Mouse (Mus musculus) lung, embryonic 15.5 days (tissue): ENCODE data around the gene Cfap97. TPM values are rescaled to one million over a fixed set of nuclear protein-coding genes. Genes with fewer than 3 reads are reported as not detected.

ENCODE experiments used
- ATAC-seq: fragments of 200-750 bp; cut with Nextera tagmentation; 2 replicates; pipeline ENCODE4 v1.8.0; 2017; ENCODE audit warnings: moderate number of reproducible peaks, borderline replicate concordance; ENCODE audit not compliant: low FRiP score, low TSS enrichment; ENCODE audit errors: extremely low read depth
- H3K27ac ChIP-seq: fragments of 300-500 bp; sonication (generic); 2 replicates; pipeline ENCODE4 v1.5.1; 2015; ENCODE audit warnings: moderate library complexity, mild to moderate bottlenecking, inconsistent platforms
- H3K27me3 ChIP-seq: fragments of 300-500 bp; sonication (generic); 2 replicates; pipeline ENCODE4 v1.6.1; 2015; ENCODE audit warnings: inconsistent platforms
- H3K36me3 ChIP-seq: fragments of 300-500 bp; sonication (generic); 2 replicates; pipeline ENCODE4 v1.6.1; 2015; ENCODE audit warnings: inconsistent platforms
- H3K4me1 ChIP-seq: fragments of 300-500 bp; sonication (generic); 2 replicates; pipeline ENCODE4 v1.6.1; 2015; ENCODE audit warnings: inconsistent platforms
- H3K4me2 ChIP-seq: fragments of 300-500 bp; sonication (generic); 2 replicates; pipeline ENCODE4 v1.6.1; 2015; ENCODE audit warnings: inconsistent platforms, mild to moderate bottlenecking, moderate library complexity
- H3K4me3 ChIP-seq: fragments of 300-500 bp; sonication (generic); 2 replicates; pipeline ENCODE4 v1.5.1; 2015; ENCODE audit warnings: mild to moderate bottlenecking, inconsistent platforms
- H3K9ac ChIP-seq: fragments of 300-500 bp; sonication (generic); 2 replicates; pipeline ENCODE4 v1.6.1; 2015; ENCODE audit warnings: inconsistent platforms
- H3K9me3 ChIP-seq: fragments of 300-500 bp; sonication (generic); 2 replicates; pipeline ENCODE4 v1.6.1; 2016; ENCODE audit warnings: inconsistent platforms
- WGBS: fragments of 180-500 bp; shearing (Covaris S2); methylation state at CpG from one replicate; pipeline ENCODE4 v1.1.7; 2015; 5-methylcytosine and 5-hydroxymethylcytosine counted together
- microRNA-seq: library from miRNA; unstranded; fragments of <30 nt; microRNA quantifications from one replicate; pipeline ENCODE4, GENCODE M21; 2016
- polyA plus RNA-seq: library from polyadenylated mRNA; unstranded; fragments of >200 nt; fragmentation: Nextera tagmentation; extraction: Ambion mirVana; gene quantifications from 2 replicates; pipeline ENCODE4 v1.2.1, GENCODE M21; 2015

Gene Cfap97
- polyA plus RNA-seq, 1 experiment from 2014 or later = 25.9 TPM

GRCm38 (mm10) chr8:46234736-46235135, 83.2 kb downstream of the Cfap97 start:
- Histone ChIP-seq H3K4me1 (no peaks in the 10 kb centered on the region), H3K4me2 (no peak overlapping the region), H3K9ac (no peak overlapping the region), H3K36me3 (no peaks in the 10 kb centered on the region), H3K27me3 (no peaks in the 10 kb centered on the region; the same call in 1 of the 2 replicates), H3K27ac (no peak overlapping the region), H3K9me3 (no peaks in the 10 kb centered on the region), H3K4me3 (no peak overlapping the region)
- no peak for ATAC-seq
- 64% methylated on average over 4 of the region's 4 CpGs for WGBS

- Histone ChIP-seq H3K27ac (no peak overlapping the region), H3K4me3 (no peak overlapping the region), H3K27me3 (peaks cover 2% of the 10 kb centered on the region; the same call in 1 of the 2 replicates), H3K9me3 (no peaks in the 10 kb centered on the region), H3K36me3 (no peaks in the 10 kb centered on the region), H3K4me2 (no peak overlapping the region), H3K4me1 (no peaks in the 10 kb centered on the region), H3K9ac (no peak overlapping the region)
- WGBS = 47% methylated on average over 7 of the region's 7 CpGs
- no peak for ATAC-seq
These were observed 85.1 kb downstream of the Cfap97 start for GRCm38 (mm10) chr8:46236441-46237223.

DNA sequence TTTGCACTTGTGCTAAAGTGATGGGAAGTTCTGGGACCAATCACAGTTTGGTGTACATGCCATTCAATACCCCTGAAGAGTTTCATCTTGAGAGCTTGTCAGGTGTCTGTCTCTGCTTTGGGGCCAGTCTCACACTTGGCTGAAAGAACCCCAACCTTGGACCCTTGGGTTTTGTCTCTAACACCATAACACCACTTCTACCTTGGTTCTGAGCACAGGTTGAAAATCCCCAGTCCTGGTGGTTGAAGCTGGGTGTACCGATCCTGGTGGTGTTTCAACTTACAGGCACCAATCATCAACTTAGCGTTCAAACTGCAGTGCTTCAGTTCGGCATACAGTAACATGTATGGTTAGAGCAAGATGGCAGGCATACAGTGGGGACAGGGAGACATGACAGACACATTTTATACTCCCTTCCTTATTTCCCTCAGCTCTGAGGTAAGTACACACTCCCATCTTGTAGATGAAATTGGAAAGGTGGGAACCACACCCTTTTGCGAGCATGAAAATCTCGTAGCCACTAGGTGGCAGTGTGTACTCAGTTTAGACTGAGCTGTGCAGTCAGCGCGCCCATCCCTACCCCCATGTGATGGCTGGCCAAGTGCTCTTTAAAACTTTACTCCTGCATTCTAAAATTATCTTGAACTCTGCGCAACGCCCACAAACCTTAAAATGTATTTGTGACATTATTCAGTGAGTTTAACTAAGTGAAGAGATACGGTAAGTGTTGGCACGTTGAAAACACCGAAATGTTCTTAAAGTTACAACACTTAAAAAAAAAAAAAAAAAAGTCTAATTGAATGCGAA, 90.2 kb downstream of the Cfap97 start:
- H3K9me3 ChIP-seq = no peaks in the 10 kb centered on the region
- ATAC-seq = peak; percentile 67; the same call in 1 of the 2 replicates
- H3K4me2 ChIP-seq = peak overlapping the region; percentile 36
- no peak overlapping the region for H3K27ac ChIP-seq
- 24% methylated on average over 13 of the region's 13 CpGs for WGBS
- H3K27me3 ChIP-seq = peaks cover 2% of the 10 kb centered on the region; the same call in 1 of the 2 replicates
- H3K36me3 ChIP-seq = no peaks in the 10 kb centered on the region
- H3K4me1 ChIP-seq = no peaks in the 10 kb centered on the region
- no peak overlapping the region for H3K9ac ChIP-seq
- H3K4me3 ChIP-seq = no peak overlapping the region

GRCm38 (mm10) chr8:46242946-46243345, 91.4 kb downstream of the Cfap97 start:
- no peak for ATAC-seq
- no peaks in the 10 kb centered on the region for H3K4me1 ChIP-seq
- peaks cover 2% of the 10 kb centered on the region; the same call in 1 of the 2 replicates for H3K27me3 ChIP-seq
- H3K9ac ChIP-seq = no peak overlapping the region
- no peak overlapping the region for H3K27ac ChIP-seq
- WGBS = 25% methylated on average over 7 of the region's 7 CpGs
- no peak overlapping the region for H3K4me3 ChIP-seq
- no peak overlapping the region for H3K4me2 ChIP-seq
- H3K9me3 ChIP-seq = no peaks in the 10 kb centered on the region
- no peaks in the 10 kb centered on the region for H3K36me3 ChIP-seq

Small RNAs within 50 kb of the gene (microRNA-seq; reads per million reads assigned to microRNA genes)
- gene Gm23812 = not detected

Other genes starting within 250 kb of the Cfap97 start
- gene Ccdc110, start 217.2 kb upstream of the Cfap97 start, polyA plus RNA-seq = not detected in 2 replicates
- gene 1700029J07Rik, start 176.5 kb upstream of the Cfap97 start, polyA plus RNA-seq = 3.3 and 4.3 TPM in 2 replicates
- 78.4 and 80.1 TPM in 2 replicates for gene Ufsp2, start 176.2 kb upstream of the Cfap97 start, polyA plus RNA-seq
- 0.64 and 0.92 TPM in 2 replicates for gene Lrp2bp, start 152.5 kb upstream of the Cfap97 start, polyA plus RNA-seq
- 33.4 and 44.7 TPM in 2 replicates for gene Ankrd37, start 146.1 kb upstream of the Cfap97 start, polyA plus RNA-seq
- gene Snx25, start 388 bp downstream of the Cfap97 start, polyA plus RNA-seq = 8.1 and 9.7 TPM in 2 replicates
- gene Slc25a4, start 59.5 kb downstream of the Cfap97 start, polyA plus RNA-seq = 450 and 462 TPM in 2 replicates
- gene Helt, start 142.9 kb downstream of the Cfap97 start, polyA plus RNA-seq = not detected in 2 replicates